Mouse (Mus musculus): Measurements from ENCODE around the gene Panx1.

- TF ChIP-seq CTCF (IDR thresholded peaks at IDR 0.05; ENCODE audit: low read depth): no peak
- no peak for TF ChIP-seq EP300 (IDR thresholded peaks at IDR 0.05; ENCODE audit: low read depth)
Observed at GRCm38 (mm10) chr9:15035979-15036378, 9.3 kb downstream of the Panx1 start.
